Mouse (Mus musculus): ENCODE measurements around the gene Tmx2. TPM values are rescaled to one million over a fixed set of nuclear protein-coding genes. Genes with fewer than 3 reads are reported as not detected.

The Tmx2 gene
- polyA plus RNA-seq, 1 experiment from 2014 or later: 119 TPM

DNA sequence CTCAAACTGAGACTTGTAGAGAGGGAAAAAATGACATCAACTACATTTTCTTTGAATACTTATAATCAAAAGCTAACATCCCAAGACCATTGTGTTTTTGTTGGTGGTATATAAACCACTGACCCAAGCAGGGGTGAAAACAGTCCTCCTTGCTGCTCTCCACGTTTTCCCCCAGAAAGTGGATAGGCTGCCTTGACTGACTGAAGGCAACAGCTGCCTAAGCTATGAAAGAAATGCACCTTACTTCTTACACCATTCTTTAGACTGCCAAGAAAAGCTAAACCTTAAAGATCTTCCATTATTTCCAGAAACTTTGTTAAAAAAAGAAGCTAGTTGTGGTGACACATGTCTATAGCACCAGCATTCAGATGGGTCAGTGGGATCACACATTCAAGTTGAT is 32.8 kb downstream of the Tmx2 start:
- 67% methylated on average over 1 of the region's 1 CpGs for WGBS
- Histone ChIP-seq H3K27ac (ENCODE audit: low read length) (no peak overlapping the region), H3K36me3 (ENCODE audit: control insufficient read depth, insufficient read depth, low read length) (no peaks in the 10 kb centered on the region), H3K4me1 (ENCODE audit: control insufficient read depth, insufficient read depth, low read length) (peaks cover 7% of the 10 kb centered on the region; the same call in 1 of the 2 replicates), H3K9ac (replicated peaks; ENCODE audit: low read depth, low read length) (no peak overlapping the region), H3K27me3 (ENCODE audit: control insufficient read depth, insufficient read depth, low read length) (no peaks in the 10 kb centered on the region), H3K9me3 (ENCODE audit: control insufficient read depth, low read depth, low read length) (no peaks in the 10 kb centered on the region), H3K4me3 (ENCODE audit: low read depth, low read length) (no peak overlapping the region), H3K4me2 (replicated peaks; ENCODE audit: low read depth, low read length) (no peak overlapping the region)
- ATAC-seq (ENCODE audit: insufficient number of reproducible peaks, insufficient read depth, low FRiP score, low read depth): no peak

DNA sequence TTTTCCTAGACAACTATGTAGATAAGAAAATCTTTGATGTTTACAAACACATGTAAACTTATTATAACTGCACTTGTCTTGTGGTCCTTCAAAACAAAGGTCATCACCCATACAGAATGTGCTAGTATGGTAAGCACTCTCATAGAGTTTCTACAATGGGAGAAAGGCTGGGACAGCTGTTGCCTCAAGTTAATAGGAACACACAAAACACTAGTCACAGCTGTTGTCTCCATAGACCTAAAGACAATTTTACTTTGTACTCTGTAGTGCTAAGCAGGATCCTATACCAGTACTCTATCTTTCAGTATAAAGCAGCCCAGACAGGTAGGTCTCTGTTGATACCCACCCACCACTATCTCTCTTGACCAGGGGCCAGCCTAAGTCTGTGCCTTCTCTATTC is 38.1 kb downstream of the Tmx2 start:
- Histone ChIP-seq H3K4me1 (ENCODE audit: control insufficient read depth, insufficient read depth, low read length) (peaks cover 36% of the 10 kb centered on the region), H3K9ac (replicated peaks; ENCODE audit: low read depth, low read length) (no peak overlapping the region)

GRCm38 (mm10) chr2:84638428-84639220 is 40.3 kb downstream of the Tmx2 start:
- WGBS: 46% methylated on average over 5 of the region's 5 CpGs

More for the DNA sequence above, 38.1 kb downstream of the Tmx2 start:
- Histone ChIP-seq H3K27ac (ENCODE audit: low read length) (no peak overlapping the region), H3K27me3 (ENCODE audit: control insufficient read depth, insufficient read depth, low read length) (no peaks in the 10 kb centered on the region), H3K9me3 (ENCODE audit: control insufficient read depth, low read depth, low read length) (no peaks in the 10 kb centered on the region), H3K4me3 (ENCODE audit: low read depth, low read length) (no peak overlapping the region), H3K36me3 (ENCODE audit: control insufficient read depth, insufficient read depth, low read length) (no peaks in the 10 kb centered on the region), H3K4me2 (replicated peaks; ENCODE audit: low read depth, low read length) (no peak overlapping the region)
- no peak for ATAC-seq (ENCODE audit: insufficient number of reproducible peaks, insufficient read depth, low FRiP score, low read depth)

GRCm38 (mm10) chr2:84637452-84638165 is 41.3 kb downstream of the Tmx2 start:
- Histone ChIP-seq H3K4me2 (replicated peaks; ENCODE audit: low read depth, low read length) (peak overlapping the region; percentile 35), H3K36me3 (ENCODE audit: control insufficient read depth, insufficient read depth, low read length) (no peaks in the 10 kb centered on the region), H3K4me1 (ENCODE audit: control insufficient read depth, insufficient read depth, low read length) (peaks cover 64% of the 10 kb centered on the region), H3K9me3 (ENCODE audit: control insufficient read depth, low read depth, low read length) (no peaks in the 10 kb centered on the region), H3K27me3 (ENCODE audit: control insufficient read depth, insufficient read depth, low read length) (no peaks in the 10 kb centered on the region), H3K4me3 (ENCODE audit: low read depth, low read length) (no peak overlapping the region), H3K27ac (ENCODE audit: low read length) (peak overlapping the region; percentile 72; the same call in 1 of the 2 replicates), H3K9ac (replicated peaks; ENCODE audit: low read depth, low read length) (no peak overlapping the region)
- ATAC-seq (ENCODE audit: insufficient number of reproducible peaks, insufficient read depth, low FRiP score, low read depth): no peak
- WGBS: 19% methylated on average over 7 of the region's 7 CpGs

More at GRCm38 (mm10) chr2:84638428-84639220, 40.3 kb downstream of the Tmx2 start:
- ATAC-seq (ENCODE audit: insufficient number of reproducible peaks, insufficient read depth, low FRiP score, low read depth): no peak
- peak overlapping the region; percentile 23 for H3K4me2 ChIP-seq (replicated peaks; ENCODE audit: low read depth, low read length)
- H3K4me3 ChIP-seq (ENCODE audit: low read depth, low read length): no peak overlapping the region
- peak overlapping the region; percentile 72; the same call in 1 of the 2 replicates for H3K27ac ChIP-seq (ENCODE audit: low read length)
- H3K9me3 ChIP-seq (ENCODE audit: control insufficient read depth, low read depth, low read length): no peaks in the 10 kb centered on the region
- no peak overlapping the region for H3K9ac ChIP-seq (replicated peaks; ENCODE audit: low read depth, low read length)
- H3K4me1 ChIP-seq (ENCODE audit: control insufficient read depth, insufficient read depth, low read length): peaks cover 57% of the 10 kb centered on the region
- no peaks in the 10 kb centered on the region for H3K27me3 ChIP-seq (ENCODE audit: control insufficient read depth, insufficient read depth, low read length)
- H3K36me3 ChIP-seq (ENCODE audit: control insufficient read depth, insufficient read depth, low read length): no peaks in the 10 kb centered on the region

DNA sequence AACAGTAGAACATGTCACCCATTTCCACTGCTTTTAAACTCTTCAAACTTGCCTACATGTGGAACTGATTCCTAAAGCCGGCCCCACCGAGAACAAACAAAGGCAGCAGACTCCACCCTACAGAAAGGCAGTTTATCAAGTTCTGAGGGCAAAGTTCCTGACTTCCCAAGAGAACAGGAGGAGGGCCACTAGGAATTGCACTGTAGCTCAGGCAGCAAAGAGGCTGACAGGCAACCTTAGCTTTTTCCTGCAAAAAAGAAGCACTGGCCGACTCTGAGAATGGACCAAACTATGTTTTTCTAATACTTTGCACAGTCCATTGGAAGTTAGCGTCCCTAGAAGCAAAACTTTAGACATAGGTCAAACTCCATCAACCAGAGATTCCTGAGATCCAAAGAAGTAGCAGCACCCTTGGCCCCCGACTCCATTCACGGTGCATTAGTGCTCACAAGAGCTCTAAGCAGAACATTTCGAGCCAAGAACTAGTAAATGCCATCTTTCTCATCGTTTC is 42.7 kb downstream of the Tmx2 start:
- Histone ChIP-seq H3K9me3 (ENCODE audit: control insufficient read depth, low read depth, low read length) (no peaks in the 10 kb centered on the region), H3K27ac (ENCODE audit: low read length) (peak overlapping the region; percentile 94), H3K4me3 (ENCODE audit: low read depth, low read length) (no peak overlapping the region; the same call in 1 of the 2 replicates), H3K4me2 (replicated peaks; ENCODE audit: low read depth, low read length) (peak overlapping the region; percentile 35), H3K36me3 (ENCODE audit: control insufficient read depth, insufficient read depth, low read length) (no peaks in the 10 kb centered on the region), H3K9ac (replicated peaks; ENCODE audit: low read depth, low read length) (no peak overlapping the region), H3K4me1 (ENCODE audit: control insufficient read depth, insufficient read depth, low read length) (peaks cover 70% of the 10 kb centered on the region), H3K27me3 (ENCODE audit: control insufficient read depth, insufficient read depth, low read length) (no peaks in the 10 kb centered on the region)
- WGBS: 12% methylated on average over 8 of the region's 8 CpGs
- ATAC-seq (ENCODE audit: insufficient number of reproducible peaks, insufficient read depth, low FRiP score, low read depth): peak; percentile 26; the same call in 1 of the 2 replicates

DNA sequence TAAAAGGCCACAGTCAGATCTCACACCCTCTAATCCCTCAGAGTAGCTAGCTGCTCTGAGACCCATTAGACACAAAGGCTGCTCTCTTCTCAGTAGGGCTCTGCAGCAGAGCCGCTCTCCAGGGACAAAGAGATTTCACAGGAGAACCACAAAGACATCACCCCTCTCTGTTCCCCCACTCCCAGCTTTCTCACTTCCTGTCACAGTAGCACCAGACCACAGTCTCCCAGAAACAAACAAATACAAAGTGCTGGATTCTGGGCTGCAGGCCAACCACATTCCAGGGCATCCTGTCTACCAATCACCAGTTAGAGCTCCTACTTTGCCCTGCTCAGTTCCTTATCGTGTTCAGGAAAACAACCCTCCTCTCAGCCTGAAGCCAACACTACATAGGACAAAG is 43.3 kb downstream of the Tmx2 start:
- no peaks in the 10 kb centered on the region for H3K27me3 ChIP-seq (ENCODE audit: control insufficient read depth, insufficient read depth, low read length)
- ATAC-seq (ENCODE audit: insufficient number of reproducible peaks, insufficient read depth, low FRiP score, low read depth): peak; percentile 87
- H3K4me2 ChIP-seq (replicated peaks; ENCODE audit: low read depth, low read length): peak overlapping the region; percentile 35
- peak overlapping the region; percentile 94 for H3K27ac ChIP-seq (ENCODE audit: low read length)
- no peaks in the 10 kb centered on the region for H3K9me3 ChIP-seq (ENCODE audit: control insufficient read depth, low read depth, low read length)
- 0 out of 2 replicates have a peak overlapping the region, but pooled peaks have one; percentile 4 for H3K9ac ChIP-seq (replicated peaks; ENCODE audit: low read depth, low read length)
- H3K4me1 ChIP-seq (ENCODE audit: control insufficient read depth, insufficient read depth, low read length): peaks cover 70% of the 10 kb centered on the region
- no peaks in the 10 kb centered on the region for H3K36me3 ChIP-seq (ENCODE audit: control insufficient read depth, insufficient read depth, low read length)
- H3K4me3 ChIP-seq (ENCODE audit: low read depth, low read length): no peak overlapping the region; the same call in 1 of the 2 replicates
- 2% methylated on average over 2 of the region's 2 CpGs for WGBS

DNA sequence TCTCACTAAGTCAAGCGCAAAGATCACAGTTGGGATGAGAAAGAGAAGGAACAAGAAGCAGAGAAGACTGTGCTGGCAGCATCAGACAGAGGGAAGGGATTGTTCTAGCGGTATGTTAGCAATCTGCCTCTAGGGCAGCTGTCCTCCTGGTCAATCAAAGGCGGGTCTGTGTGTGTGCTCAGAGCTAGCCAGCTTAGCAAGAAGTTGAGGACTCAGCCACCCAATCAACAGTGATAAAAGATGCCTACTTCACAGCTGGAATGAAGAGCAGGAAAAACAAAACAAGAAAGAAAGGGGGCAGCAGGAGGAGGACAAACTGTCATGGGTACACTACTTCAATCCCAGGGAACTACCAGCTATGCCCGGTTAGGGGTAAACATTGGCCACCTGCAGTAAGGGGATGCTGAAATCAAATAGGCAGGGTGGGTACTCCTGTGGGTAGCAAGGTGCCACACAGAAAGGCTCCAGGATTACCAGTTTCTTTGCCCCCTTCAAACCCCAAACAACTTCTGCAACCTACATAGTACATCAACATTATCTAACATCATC is 43.9 kb downstream of the Tmx2 start:
- Histone ChIP-seq H3K4me1 (ENCODE audit: control insufficient read depth, insufficient read depth, low read length) (peaks cover 70% of the 10 kb centered on the region), H3K4me3 (ENCODE audit: low read depth, low read length) (no peak overlapping the region; the same call in 1 of the 2 replicates), H3K27me3 (ENCODE audit: control insufficient read depth, insufficient read depth, low read length) (no peaks in the 10 kb centered on the region), H3K9me3 (ENCODE audit: control insufficient read depth, low read depth, low read length) (no peaks in the 10 kb centered on the region), H3K36me3 (ENCODE audit: control insufficient read depth, insufficient read depth, low read length) (no peaks in the 10 kb centered on the region), H3K27ac (ENCODE audit: low read length) (peak overlapping the region; percentile 94), H3K9ac (replicated peaks; ENCODE audit: low read depth, low read length) (no peak overlapping the region), H3K4me2 (replicated peaks; ENCODE audit: low read depth, low read length) (peak overlapping the region; percentile 35)
- ATAC-seq (ENCODE audit: insufficient number of reproducible peaks, insufficient read depth, low FRiP score, low read depth): no peak
- 26% methylated on average over 4 of the region's 4 CpGs for WGBS

- H3K9ac ChIP-seq (replicated peaks; ENCODE audit: low read depth, low read length): no peak overlapping the region
- no peak for ATAC-seq (ENCODE audit: insufficient number of reproducible peaks, insufficient read depth, low FRiP score, low read depth)
- peak overlapping the region; percentile 94 for H3K27ac ChIP-seq (ENCODE audit: low read length)
- no peaks in the 10 kb centered on the region for H3K27me3 ChIP-seq (ENCODE audit: control insufficient read depth, insufficient read depth, low read length)
- H3K4me2 ChIP-seq (replicated peaks; ENCODE audit: low read depth, low read length): peak overlapping the region; percentile 35; the same call in 1 of the 2 replicates
- WGBS: 51% methylated on average over 4 of the region's 4 CpGs
- no peaks in the 10 kb centered on the region for H3K9me3 ChIP-seq (ENCODE audit: control insufficient read depth, low read depth, low read length)
- H3K4me1 ChIP-seq (ENCODE audit: control insufficient read depth, insufficient read depth, low read length): peaks cover 66% of the 10 kb centered on the region
- no peak overlapping the region for H3K4me3 ChIP-seq (ENCODE audit: low read depth, low read length)
- H3K36me3 ChIP-seq (ENCODE audit: control insufficient read depth, insufficient read depth, low read length): no peaks in the 10 kb centered on the region
Measured at GRCm38 (mm10) chr2:84634006-84634405, 44.9 kb downstream of the Tmx2 start.
